Mouse (Mus musculus) cortical plate, adult 2 months (tissue): ENCODE measurements around the gene Glod4. TPM values are rescaled to one million over a fixed set of nuclear protein-coding genes. Genes with fewer than 3 reads are reported as not detected.
"Not testable (repeated sequence)": the region's sequence is repeated elsewhere in the genome, so short reads cannot be mapped to it uniquely, and the experiment has no call there.

Experiments
- H3K27ac ChIP-seq: fragments of 200-500 bp; 2 replicates; pipeline ENCODE4 v1.5.1; 2012; ENCODE audit warnings: low read length, control low read depth, inconsistent platforms; ENCODE audit not compliant: insufficient read depth
- H3K4me1 ChIP-seq: fragments of 200-500 bp; 2 replicates; pipeline ENCODE4 v1.6.1; 2011; ENCODE audit warnings: low read length; ENCODE audit not compliant: control insufficient read depth, insufficient read depth
- H3K4me3 ChIP-seq: fragments of 200-500 bp; 2 replicates; pipeline ENCODE4 v1.5.1; 2011; ENCODE audit warnings: mild to moderate bottlenecking, low read length, control low read depth; ENCODE audit not compliant: insufficient read depth
- CTCF ChIP-seq: fragments of 200-500 bp; IDR thresholded peaks from 2 replicates; pipeline ENCODE4 v1.5.1; 2011; ENCODE audit warnings: mild to moderate bottlenecking, control low read depth, low read length; ENCODE audit not compliant: insufficient read depth; ENCODE audit errors: extremely low read depth
- POLR2A ChIP-seq: fragments of 200-500 bp; IDR thresholded peaks from 2 replicates; pipeline ENCODE4 v1.6.1; 2011; ENCODE audit warnings: mild to moderate bottlenecking, low read length, control low read depth; ENCODE audit not compliant: insufficient read depth; ENCODE audit errors: extremely low read depth
- polyA plus RNA-seq: library from polyadenylated mRNA; depleted of rRNA; stranded (reverse); fragments of >200 nt; gene quantifications from 2 replicates; pipeline ENCODE4 v1.2.3, GENCODE M21; 2012

The Glod4 gene
- polyA plus RNA-seq, 1 experiment: 38.6 TPM

DNA sequence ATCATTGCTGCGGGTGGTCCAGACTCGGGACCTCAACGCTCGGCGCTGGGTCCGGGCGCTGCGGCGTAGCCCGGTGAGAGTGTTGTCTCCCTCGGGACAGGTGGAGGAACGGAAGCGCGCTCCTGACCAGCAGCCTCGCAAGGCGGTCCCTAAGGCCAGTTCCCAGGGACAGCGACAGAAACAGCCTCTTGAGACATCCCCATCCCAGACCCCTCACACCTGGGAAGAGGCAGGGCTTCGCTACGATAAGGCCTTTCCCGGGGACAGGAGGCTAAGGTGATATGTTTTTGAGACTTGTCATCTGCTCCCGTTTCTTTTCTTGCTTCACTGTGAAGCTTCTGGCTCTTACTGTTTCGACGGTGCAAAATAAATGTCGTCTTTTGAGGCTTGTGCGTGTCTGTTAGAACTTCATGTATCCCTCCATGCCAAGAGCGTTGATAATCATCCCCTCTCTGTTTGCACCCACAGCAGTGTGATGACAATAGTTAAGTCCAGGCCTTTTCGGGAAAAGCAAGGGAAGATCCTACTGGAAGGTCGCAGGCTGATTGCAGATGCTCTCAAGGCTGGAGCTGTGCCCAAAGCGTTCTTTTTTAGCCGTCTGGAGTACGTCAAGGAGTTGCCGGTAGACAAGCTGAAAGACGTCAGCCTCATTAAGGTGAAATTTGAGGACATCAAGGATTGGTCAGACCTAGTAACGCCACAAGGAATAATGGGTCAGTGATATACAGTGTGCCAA lies 454 bp upstream of the Glod4 start:
- peak overlapping the region; percentile 80 for H3K4me3 ChIP-seq
- TF ChIP-seq POLR2A (no peak), CTCF (no peak)
- peaks cover 3% of the 10 kb centered on the region; the same call in 1 of the 2 replicates for H3K4me1 ChIP-seq
- H3K27ac ChIP-seq: no peak overlapping the region

DNA sequence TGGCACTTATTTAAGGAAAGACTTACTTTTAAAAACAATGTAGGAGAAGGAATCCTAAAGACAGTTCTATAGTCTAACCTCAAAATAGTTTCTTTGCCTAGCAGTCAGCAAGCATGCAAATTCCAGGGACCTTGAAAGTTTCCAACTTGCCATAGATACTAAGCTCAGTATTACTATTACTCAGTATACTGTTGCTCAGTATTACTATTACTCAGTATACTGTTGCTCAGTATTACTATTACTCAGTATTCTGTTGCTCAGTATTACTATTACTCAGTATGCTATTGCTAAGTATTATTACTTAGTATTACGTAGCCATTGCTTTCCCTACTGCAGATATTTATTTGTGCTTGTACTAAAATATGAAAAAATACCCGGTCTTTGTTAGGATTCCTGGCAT lies 3.8 kb downstream of the Glod4 start:
- Histone ChIP-seq H3K27ac (no peak overlapping the region), H3K4me3 (no peak overlapping the region), H3K4me1 (peaks cover 3% of the 10 kb centered on the region; the same call in 1 of the 2 replicates)
- TF ChIP-seq CTCF (no peak), POLR2A (no peak)

DNA sequence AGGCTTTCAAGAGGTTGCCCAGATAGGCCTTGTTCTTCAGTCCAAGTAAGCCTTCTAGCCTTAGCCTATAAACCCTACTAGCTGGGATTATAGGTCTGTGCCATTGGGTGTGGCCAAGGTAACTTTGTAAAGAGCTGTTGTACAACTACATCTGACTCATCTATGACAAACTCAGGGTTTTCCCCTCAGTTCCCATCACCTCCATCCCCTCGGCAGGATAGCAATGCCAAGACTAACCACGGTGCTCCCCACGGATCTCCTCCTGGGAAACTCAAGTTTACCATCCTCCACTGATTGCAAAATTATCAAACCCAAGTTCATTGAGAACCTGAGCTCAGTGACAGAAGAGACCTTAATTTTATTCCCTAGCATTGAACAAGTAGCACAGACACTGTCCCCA lies 7.4 kb downstream of the Glod4 start:
- TF ChIP-seq CTCF (no peak), POLR2A (no peak)
- Histone ChIP-seq H3K4me3 (no peak overlapping the region), H3K4me1 (no peaks in the 10 kb centered on the region), H3K27ac (no peak overlapping the region)

DNA sequence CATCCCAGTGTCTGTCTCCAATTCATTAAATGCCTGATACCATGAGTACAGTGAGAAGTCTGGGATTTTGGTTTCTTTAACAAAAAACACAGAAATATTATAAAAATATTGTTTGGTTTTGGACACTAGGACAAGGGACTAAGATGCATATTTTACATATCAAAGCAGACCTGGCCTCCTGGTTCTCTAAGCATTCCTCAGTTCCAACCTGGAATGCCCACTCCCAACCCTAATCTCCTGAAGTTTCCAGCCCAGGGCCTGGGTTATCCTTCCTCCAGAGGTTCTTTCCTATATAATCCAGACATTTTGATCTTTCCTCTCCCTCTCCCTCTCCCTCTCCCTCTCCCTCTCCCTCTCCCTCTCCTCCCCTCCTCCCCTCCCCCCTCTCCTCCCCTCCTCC lies 18.5 kb downstream of the Glod4 start:
- no peak overlapping the region for H3K27ac ChIP-seq
- TF ChIP-seq POLR2A: no peak
- no peak for TF ChIP-seq CTCF
- no peaks in the 10 kb centered on the region for H3K4me1 ChIP-seq

DNA sequence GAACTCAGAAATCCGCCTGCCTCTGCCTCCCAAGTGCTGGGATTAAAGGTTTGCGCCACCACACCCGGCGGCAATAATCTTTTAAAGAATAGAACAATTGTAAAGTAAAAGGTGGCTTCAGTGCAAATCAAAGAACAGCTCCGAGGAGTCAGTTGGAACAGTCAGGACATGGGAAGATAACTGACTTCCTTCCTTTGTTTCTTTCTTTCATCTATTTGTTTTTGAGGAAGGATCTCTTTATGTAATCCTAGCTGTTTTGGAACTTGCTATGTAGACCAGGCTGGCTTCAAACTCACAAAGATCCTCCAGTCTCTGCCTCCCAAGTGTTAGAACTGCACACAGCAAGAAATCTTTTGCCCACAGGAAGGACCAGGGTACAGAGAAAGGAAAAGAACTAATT lies 18.9 kb downstream of the Glod4 start:
- TF ChIP-seq CTCF: no peak
- TF ChIP-seq POLR2A: no peak
- H3K4me1 ChIP-seq: no peaks in the 10 kb centered on the region
- H3K27ac ChIP-seq: no peak overlapping the region
- H3K4me3 ChIP-seq: no peak overlapping the region

More for the DNA sequence above, 18.5 kb downstream of the Glod4 start:
- H3K4me3 ChIP-seq: no peak overlapping the region

DNA sequence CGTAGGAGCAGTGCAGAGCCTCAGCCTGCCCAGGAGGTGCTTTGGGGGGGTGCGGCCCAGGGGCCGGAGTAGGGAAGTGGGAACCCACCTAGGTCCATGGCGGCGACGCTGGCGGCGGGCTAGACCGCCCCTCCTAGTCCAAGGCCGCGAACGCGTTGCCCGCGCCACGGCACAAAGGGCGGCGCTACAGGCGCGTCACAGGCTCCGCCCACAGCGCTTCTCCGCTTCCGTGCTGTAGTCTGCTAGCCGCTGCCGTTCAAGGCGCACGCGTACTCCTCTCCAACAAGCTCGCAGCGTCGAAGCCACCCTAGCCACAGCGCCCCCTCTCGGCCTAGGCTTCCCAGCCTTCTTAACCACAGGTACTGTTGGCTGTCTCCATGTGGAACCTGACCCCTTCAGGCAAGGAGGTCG lies 26.1 kb downstream of the Glod4 start, which contains the start of the genes Dbil5 and Gemin4:
Dbil5 (plus strand) TSS at position 219 of the 411 bp plus-strand sequence.
Gemin4 (minus strand) TSS at position 275 of the 411 bp plus-strand sequence.
- TF ChIP-seq CTCF (peak; percentile 95), POLR2A (peak; percentile 78)
- Histone ChIP-seq H3K4me1 (no peaks in the 10 kb centered on the region), H3K27ac (peak within 1 kb of the TSS; percentile 30; the same call in 1 of the 2 replicates), H3K4me3 (peak within 1 kb of the TSS; percentile 60)

DNA sequence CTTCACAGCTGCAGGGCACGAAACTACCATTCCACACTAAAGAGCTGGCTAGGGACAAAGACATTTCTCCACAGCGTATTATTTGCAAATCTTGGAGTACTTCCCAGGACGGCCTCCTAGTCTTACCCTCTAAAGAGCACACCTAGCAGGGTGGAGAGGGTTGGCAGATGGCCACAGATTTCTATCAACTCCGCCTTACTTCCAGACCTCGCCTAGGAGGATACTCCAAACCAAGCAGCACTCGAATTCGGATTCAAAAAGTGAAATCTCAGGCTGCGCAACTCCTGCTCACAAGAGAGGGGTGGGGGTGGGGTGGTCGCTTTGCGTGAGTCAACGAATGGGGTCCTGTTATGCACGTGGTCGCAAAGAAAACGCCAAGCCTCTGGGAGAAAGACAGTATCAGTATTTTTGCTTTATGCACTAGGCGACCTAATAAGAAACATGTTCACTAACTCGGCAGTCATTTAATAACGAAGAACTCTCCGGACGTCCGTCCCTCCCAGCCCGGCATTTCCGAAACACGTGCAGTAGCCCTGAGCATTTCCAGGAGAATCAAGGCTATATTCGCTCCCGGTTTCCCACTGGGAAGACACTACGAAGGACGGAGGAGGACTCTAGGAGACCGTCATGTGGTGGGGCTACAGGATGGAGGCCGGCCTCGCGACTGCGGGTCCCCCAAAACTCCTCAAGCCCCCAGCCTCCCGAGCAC lies 26.7 kb downstream of the Glod4 start:
- no peak for TF ChIP-seq CTCF
- TF ChIP-seq POLR2A: peak; percentile 33; the same call in 1 of the 2 replicates
- H3K4me3 ChIP-seq: peak overlapping the region; percentile 60
- H3K4me1 ChIP-seq: no peaks in the 10 kb centered on the region
- H3K27ac ChIP-seq: peak overlapping the region; percentile 30; the same call in 1 of the 2 replicates

DNA sequence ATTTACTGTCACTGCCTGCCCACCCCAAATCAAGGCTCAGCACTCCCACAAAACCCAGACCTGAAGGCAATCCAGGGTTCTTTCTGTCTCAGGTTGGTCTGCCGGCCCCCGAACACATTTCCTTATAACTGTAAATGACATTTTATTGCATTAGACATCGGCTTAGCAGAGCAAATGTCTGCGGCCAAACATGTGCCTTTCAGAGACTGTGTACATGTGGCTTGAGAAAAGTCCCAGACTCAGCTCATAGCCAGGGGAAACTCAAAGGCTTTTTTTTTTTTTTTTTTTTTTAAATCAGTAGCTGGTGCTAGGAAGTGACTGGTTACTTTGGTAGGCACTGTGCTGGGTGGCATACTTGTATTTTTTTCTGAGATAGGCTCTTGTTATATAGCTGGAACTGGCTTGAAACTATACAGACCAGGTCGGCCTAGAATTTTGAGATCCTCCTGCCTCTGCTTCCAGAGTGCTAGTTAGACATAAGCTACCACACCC lies 27.4 kb downstream of the Glod4 start:
- Histone ChIP-seq H3K4me1 (no peaks in the 10 kb centered on the region), H3K27ac (no peak overlapping the region), H3K4me3 (no peak overlapping the region; the same call in 1 of the 2 replicates)
- TF ChIP-seq CTCF (no peak), POLR2A (no peak)

DNA sequence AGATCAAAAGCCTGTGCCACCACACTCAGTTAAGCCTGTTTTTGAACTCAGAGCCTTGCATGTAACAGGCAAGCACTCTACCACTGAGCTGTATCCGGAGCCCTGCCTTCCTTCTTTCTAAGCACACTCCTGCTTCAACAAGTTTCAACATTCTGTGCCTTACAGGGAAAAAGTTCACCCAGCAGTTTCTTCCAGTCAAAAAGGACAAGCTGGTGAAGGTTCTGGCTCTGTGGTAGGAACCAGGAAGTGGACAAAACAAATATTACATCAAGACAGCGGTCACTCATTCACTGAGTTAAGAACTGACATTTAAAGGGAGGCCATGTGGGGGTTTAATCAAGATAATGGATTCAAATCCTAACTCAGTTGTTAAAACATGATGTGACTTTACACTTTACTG lies 28.5 kb downstream of the Glod4 start:
- no peak overlapping the region for H3K27ac ChIP-seq
- no peak overlapping the region for H3K4me3 ChIP-seq
- no peaks in the 10 kb centered on the region; the same call in 1 of the 2 replicates for H3K4me1 ChIP-seq
- TF ChIP-seq POLR2A: no peak
- TF ChIP-seq CTCF: no peak

DNA sequence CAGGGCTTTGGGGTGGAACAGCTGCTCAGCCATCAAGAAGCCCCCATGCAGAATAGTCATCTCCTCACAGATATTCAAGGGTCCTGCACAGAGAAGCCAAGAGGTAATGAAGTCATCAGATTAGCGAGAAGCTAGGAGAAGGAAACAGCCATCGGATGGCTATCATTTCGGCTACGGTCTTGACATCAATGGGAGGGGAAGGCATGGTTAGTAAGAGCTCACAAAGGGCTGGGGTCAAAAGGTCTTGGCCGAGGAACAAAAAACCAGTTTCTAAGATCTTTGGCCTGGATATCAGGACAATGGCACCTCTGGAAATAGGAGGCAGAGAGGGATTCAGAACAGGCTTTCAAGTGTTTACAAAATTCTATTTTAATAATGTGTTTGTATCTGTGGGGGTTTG lies 29.7 kb downstream of the Glod4 start:
- TF ChIP-seq CTCF (no peak), POLR2A (no peak)
- Histone ChIP-seq H3K27ac (no peak overlapping the region), H3K4me1 (no peaks in the 10 kb centered on the region; the same call in 1 of the 2 replicates), H3K4me3 (no peak overlapping the region)

DNA sequence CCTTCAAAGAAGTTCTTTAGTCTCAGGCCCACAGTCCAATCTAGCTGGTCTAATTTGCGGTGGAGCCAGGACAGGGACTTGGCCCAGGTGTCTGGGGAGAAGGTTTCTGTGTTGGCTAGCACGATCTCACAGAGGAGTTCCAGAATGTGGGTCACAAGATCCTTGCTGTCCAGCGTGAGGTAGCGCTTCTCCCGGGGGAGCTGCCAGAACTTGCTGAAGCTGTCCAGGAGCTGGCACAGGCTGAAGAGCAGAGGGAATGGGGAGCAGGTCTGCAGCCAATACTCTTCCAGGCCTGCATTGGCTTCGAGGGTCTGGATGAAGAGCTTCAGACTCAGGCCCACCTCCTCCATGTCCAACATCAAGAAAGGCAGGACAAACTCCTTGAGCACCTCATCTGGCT lies 31.9 kb downstream of the Glod4 start:
- H3K27ac ChIP-seq, H3K4me1 ChIP-seq, H3K4me3 ChIP-seq: not testable (repeated sequence)
